Mouse (Mus musculus) colon, adult 2 months (tissue): ENCODE results near the gene Aldob. TPM values are rescaled to one million over a fixed set of nuclear protein-coding genes. Genes with fewer than 3 reads are reported as not detected.

ENCODE experiments used
- polyA plus RNA-seq: library from polyadenylated mRNA; depleted of rRNA; stranded (reverse); fragments of >200 nt; gene quantifications from 2 replicates; pipeline ENCODE4 v1.2.3, GENCODE M21; 2012; rRNA removed

Aldob gene
- polyA plus RNA-seq, result 50.0 and 64.2 TPM in 2 replicates

DNA sequence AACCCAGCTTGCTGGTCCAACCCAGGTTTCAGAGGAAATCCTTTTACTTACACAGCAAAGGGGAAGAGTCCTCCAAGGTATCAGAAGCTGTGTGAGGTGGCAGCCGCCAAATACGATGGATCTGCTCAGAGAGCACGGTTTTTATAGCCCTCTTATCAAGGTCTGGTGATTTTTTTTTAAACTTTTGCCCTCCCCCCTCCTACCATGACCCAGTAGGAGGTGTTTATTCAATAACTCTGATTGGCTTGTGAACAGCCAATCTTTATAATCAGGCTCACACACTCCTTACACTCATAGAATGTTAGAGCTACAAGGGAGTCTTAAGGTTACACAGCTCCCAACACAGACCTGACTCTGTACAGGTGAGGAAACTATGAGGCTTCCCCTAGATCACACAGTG, at the start of gene Aldob:
Gene Aldob (minus strand): TSS at position 164 of the 400 bp plus-strand sequence.

GRCm38 (mm10) chr4:49597183-49598100, 48.1 kb upstream of the Aldob start, which contains the start of gene Tmem246:
TSS of gene Tmem246 (minus strand) at chr4:49597876.

DNA sequence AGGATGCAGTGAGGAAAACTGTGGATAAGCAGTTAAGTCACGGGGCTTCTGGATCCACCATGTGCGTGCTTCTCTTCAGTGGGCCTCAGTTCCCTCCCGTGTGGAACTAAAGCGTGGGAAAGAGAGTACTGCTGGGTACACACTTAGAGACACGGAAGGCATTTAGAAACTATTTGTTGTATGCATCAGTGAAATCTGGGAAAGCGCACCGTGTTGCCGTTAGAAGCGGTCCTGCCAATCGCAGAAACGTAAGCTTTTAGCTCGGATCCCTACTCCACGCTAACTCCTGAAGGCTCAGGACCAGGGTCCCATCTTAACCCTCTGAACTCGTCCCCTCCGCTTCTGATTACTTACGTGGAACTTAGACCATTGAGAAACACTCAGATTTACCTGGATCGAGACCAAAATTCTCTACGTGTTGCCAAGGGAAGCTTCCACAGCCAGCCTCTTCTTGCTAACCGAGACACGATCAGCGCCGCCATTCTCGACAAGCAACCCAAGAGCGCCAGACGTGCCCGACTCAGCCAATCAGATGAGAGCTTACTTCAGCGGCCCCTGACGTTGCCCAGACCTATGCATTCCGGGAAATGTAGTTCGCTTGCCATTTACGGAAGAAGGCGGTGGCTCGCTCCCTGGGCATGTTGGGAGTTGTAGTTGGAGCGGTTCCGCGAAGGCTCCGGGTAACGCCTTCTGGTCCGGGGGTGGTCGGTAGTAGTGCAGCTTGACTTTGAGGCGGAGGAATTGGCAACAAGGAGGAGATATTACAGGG, 28.6 kb downstream of the Aldob start, which contains the start of the genes Mrpl50 and Zfp189:
Gene Mrpl50 (minus strand): TSS at position 522 of the 769 bp plus-strand sequence.
Gene Zfp189 (plus strand): TSS at position 605 of the 769 bp plus-strand sequence.

DNA sequence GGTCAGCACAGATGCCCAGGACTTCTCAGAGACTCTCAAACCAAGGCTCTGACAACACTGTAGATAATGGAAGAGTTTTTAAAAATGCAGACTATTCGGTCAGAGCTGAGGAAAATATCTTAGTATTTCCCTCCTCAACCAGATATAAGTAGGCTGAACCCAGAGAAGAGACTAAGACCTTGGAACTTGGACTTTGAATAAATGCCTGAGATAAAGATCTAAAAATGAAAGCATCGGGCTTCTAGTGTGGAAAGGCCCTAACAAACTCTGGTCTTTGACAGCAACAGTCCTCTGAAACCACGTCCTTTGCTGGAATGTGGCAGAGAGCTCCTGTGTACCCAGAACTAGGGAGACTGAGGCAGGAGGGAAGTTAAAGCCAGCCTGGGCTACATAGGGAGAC, 43.0 kb downstream of the Aldob start, which contains the start of gene Baat:
Gene Baat (minus strand): TSS at position 172 of the 400 bp plus-strand sequence.

Other genes with a start within 250 kb of the Aldob start
- not detected in 2 replicates for gene Acnat2, start 141.4 kb downstream of the Aldob start, polyA plus RNA-seq
- gene Acnat1, start 75.6 kb downstream of the Aldob start, polyA plus RNA-seq, result 7.2 and 7.4 TPM in 2 replicates
- 0.21 TPM in 1 of 2 replicates, not detected in the other for gene Baat, start 43.0 kb downstream of the Aldob start, polyA plus RNA-seq
- 1.6 and 2.3 TPM in 2 replicates for gene Mrpl50, start 28.5 kb downstream of the Aldob start, polyA plus RNA-seq
- 0.31 and 0.36 TPM in 2 replicates for gene Zfp189, start 28.4 kb downstream of the Aldob start, polyA plus RNA-seq
- gene Tmem246, start 48.3 kb upstream of the Aldob start, polyA plus RNA-seq, result 102 and 149 TPM in 2 replicates
- 16.0 TPM in 2 replicates for gene Rnf20, start 82.5 kb upstream of the Aldob start, polyA plus RNA-seq
- 0.05 TPM in 1 of 2 replicates, not detected in the other for gene Ppp3r2, start 132.5 kb upstream of the Aldob start, polyA plus RNA-seq